8 mouse cellular contexts compared by ENCODE assay signal in genomic region chr17:42876001-42876903, GRCm38 (mm10). TPM values are rescaled to one million over a fixed set of nuclear protein-coding genes. Genes with fewer than 3 reads are reported as not detected.
DNase-seq lines count a peak whose midpoint lies in the region; ATAC-seq lines count a peak whose summit lies in the region.

Gene Cd2ap (minus strand): TSS chr17:42876665.

- under 1% methylated on average over 76 of the region's 94 CpGs for WGBS in heart, embryonic 13.5 days
- under 1% methylated on average over 91 of the region's 94 CpGs for WGBS in liver, embryonic 13.5 days (ENCODE audit: insufficient replicate concordance)
- under 1% methylated on average over 74 of the region's 94 CpGs for WGBS in stomach, embryonic 16.5 days

- peak within 1 kb of the TSS; percentile 97 for H3K27ac ChIP-seq in heart, embryonic 13.5 days (replicated peaks)
- peak within 1 kb of the TSS; percentile 89 for H3K27ac ChIP-seq in liver, embryonic 13.5 days
- peak within 1 kb of the TSS; percentile 97 for H3K27ac ChIP-seq in stomach, embryonic 16.5 days (ENCODE audit: low read length)

- DNase-seq in CD4-positive helper T cell, adult 2 months (ENCODE audit: low read depth, low spot score), result peak; percentile 97
- DNase-seq in brain, embryonic 18.5 days (ENCODE audit: low read depth, low spot score), result peak; percentile 77
- peak; percentile 99 for DNase-seq in kidney, postnatal 14 days
- DNase-seq in liver, embryonic 13.5 days, result peak; percentile 88
- peak; percentile 96 for DNase-seq in neural tube, embryonic 10.5 days (ENCODE audit: extremely low spot score, low spot score)

- peak within 1 kb of the TSS; percentile 83 for H3K4me2 ChIP-seq in heart, embryonic 13.5 days
- peak within 1 kb of the TSS; percentile 95 for H3K4me2 ChIP-seq in liver, embryonic 13.5 days
- peak within 1 kb of the TSS; percentile 80 for H3K4me2 ChIP-seq in stomach, embryonic 16.5 days (ENCODE audit: low read depth, low read length)

- H3K27me3 ChIP-seq in heart, embryonic 13.5 days (replicated peaks), result no peaks in the 10 kb centered on the region
- no peaks in the 10 kb centered on the region for H3K27me3 ChIP-seq in liver, embryonic 13.5 days
- no peaks in the 10 kb centered on the region for H3K27me3 ChIP-seq in stomach, embryonic 16.5 days (ENCODE audit: control insufficient read depth, insufficient read depth, low read length)

- peak within 1 kb of the TSS; percentile 99 for H3K9ac ChIP-seq in heart, embryonic 13.5 days
- peak within 1 kb of the TSS; percentile 97 for H3K9ac ChIP-seq in liver, embryonic 13.5 days
- H3K9ac ChIP-seq in stomach, embryonic 16.5 days (ENCODE audit: low read length), result peak within 1 kb of the TSS; percentile 99

- H3K36me3 ChIP-seq in heart, embryonic 13.5 days, result peaks cover 3% of the 10 kb centered on the region; the same call in 1 of the 2 replicates
- H3K36me3 ChIP-seq in liver, embryonic 13.5 days, result no peaks in the 10 kb centered on the region
- H3K36me3 ChIP-seq in stomach, embryonic 16.5 days (ENCODE audit: control insufficient read depth, insufficient read depth, low read length), result no peaks in the 10 kb centered on the region

- no peaks in the 10 kb centered on the region for H3K9me3 ChIP-seq in heart, embryonic 13.5 days
- H3K9me3 ChIP-seq in liver, embryonic 13.5 days (replicated peaks), result no peaks in the 10 kb centered on the region
- H3K9me3 ChIP-seq in stomach, embryonic 16.5 days (replicated peaks; ENCODE audit: control insufficient read depth, low read length), result no peaks in the 10 kb centered on the region

- peak; percentile 97 for ATAC-seq in erythroid progenitor cell, adult 5-6 weeks (replicated peaks; ENCODE audit: low FRiP score, poor library complexity, severe bottlenecking)
- peak; percentile 91 for ATAC-seq in heart, embryonic 13.5 days (ENCODE audit: extremely low read depth, insufficient number of reproducible peaks, low FRiP score, low TSS enrichment)
- peak; percentile 95 for ATAC-seq in liver, embryonic 13.5 days (ENCODE audit: low read depth)
- ATAC-seq in stomach, embryonic 16.5 days (ENCODE audit: insufficient read depth, low FRiP score), result peak; percentile 96

- peaks cover 29% of the 10 kb centered on the region for H3K4me1 ChIP-seq in heart, embryonic 13.5 days
- peaks cover 37% of the 10 kb centered on the region for H3K4me1 ChIP-seq in liver, embryonic 13.5 days (replicated peaks)
- H3K4me1 ChIP-seq in stomach, embryonic 16.5 days (ENCODE audit: control insufficient read depth, insufficient read depth, low read length), result peaks cover 11% of the 10 kb centered on the region; the same call in 1 of the 2 replicates

- peak within 1 kb of the TSS; percentile 97 for H3K4me3 ChIP-seq in heart, embryonic 13.5 days
- H3K4me3 ChIP-seq in liver, embryonic 13.5 days (replicated peaks), result peak within 1 kb of the TSS; percentile 95
- peak within 1 kb of the TSS; percentile 72 for H3K4me3 ChIP-seq in stomach, embryonic 16.5 days (replicated peaks; ENCODE audit: low read length)

RNA-seq across cellular contexts. Expression of gene Cd2ap, which starts in this region (rescaled TPM):
- total RNA-seq in erythroid progenitor cell, adult 5-6 weeks (2015; ENCODE audit: low replicate concordance), result 15.5 and 32.7 TPM in 2 replicates
- 13.3 and 17.2 TPM in 2 replicates for total RNA-seq in erythroid progenitor cell, adult 5-6 weeks (2017; ENCODE audit: low replicate concordance)
- polyA plus RNA-seq in heart, embryonic 13.5 days (2015; fragmentation: Nextera tagmentation; extraction: Ambion mirVana), result 12.7 and 13.8 TPM in 2 replicates
- polyA plus RNA-seq in liver, embryonic 13.5 days (2015; fragmentation: Nextera tagmentation; extraction: Ambion mirVana), result 8.8 and 10.2 TPM in 2 replicates
- polyA plus RNA-seq in stomach, embryonic 16.5 days (2015; fragmentation: Nextera tagmentation; extraction: Ambion mirVana), result 28.7 and 31.8 TPM in 2 replicates

Comparison
In these comparisons a context has a peak if more than half of its experiments do, and no peak if none do; other contexts are left out.
1. Peak in every context shown above with its lines: DNase-seq, ATAC-seq, H3K4me3 ChIP-seq and H3K27ac ChIP-seq.